In the genomic region with DNA sequence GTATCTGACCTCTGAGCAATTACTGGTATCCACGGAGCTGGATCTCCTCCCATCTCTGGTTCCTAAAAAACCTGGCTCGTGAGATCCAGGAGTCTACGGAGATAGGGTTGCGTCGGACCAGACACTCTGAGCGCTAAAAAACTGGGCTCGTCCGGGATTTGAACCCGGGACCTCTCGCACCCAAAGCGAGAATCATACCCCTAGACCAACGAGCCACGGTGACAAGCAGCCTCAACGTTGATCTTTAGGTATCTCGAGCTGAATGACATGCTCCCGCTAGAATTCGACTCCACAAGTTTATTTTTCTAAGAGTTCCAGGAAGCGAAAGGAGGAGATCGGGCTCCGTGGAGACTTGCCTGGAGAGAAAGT, we compare ENCODE assay signal across 8 mouse cellular contexts. TPM values are rescaled to one million over a fixed set of nuclear protein-coding genes. Genes with fewer than 3 reads are reported as not detected.
DNase-seq lines count a peak whose midpoint lies in the region; ATAC-seq lines count a peak whose summit lies in the region.

No protein-coding gene starts in this region.

- no peaks in the 10 kb centered on the region for H3K36me3 ChIP-seq in embryonic facial prominence, embryonic 10.5 days (replicated peaks)
- H3K36me3 ChIP-seq in kidney, embryonic 14.5 days (ENCODE audit: control insufficient read depth, insufficient read depth, low read length) = no peaks in the 10 kb centered on the region
- no peaks in the 10 kb centered on the region for H3K36me3 ChIP-seq in liver, embryonic 11.5 days (ENCODE audit: control insufficient read depth, insufficient read depth, low read length)
- no peaks in the 10 kb centered on the region for H3K36me3 ChIP-seq in splenic B cell, adult 2 months (ENCODE audit: control insufficient read depth, insufficient read depth, low read length, poor library complexity, severe bottlenecking)

- peak overlapping the region; percentile 38 for H3K4me2 ChIP-seq in kidney, embryonic 14.5 days (replicated peaks; ENCODE audit: low read depth, low read length)
- peak overlapping the region; percentile 63 for H3K4me2 ChIP-seq in liver, embryonic 11.5 days

- ATAC-seq in kidney, embryonic 14.5 days (ENCODE audit: low FRiP score, low TSS enrichment) = peak; percentile 51
- ATAC-seq in liver, embryonic 11.5 days (replicated peaks; ENCODE audit: low FRiP score) = peak; percentile 68
- 0 out of 2 replicates have a peak, but pooled peaks have one; percentile 6 for ATAC-seq in monocyte, adult 5-6 weeks (replicated peaks; ENCODE audit: insufficient number of reproducible peaks, low FRiP score, low TSS enrichment, poor library complexity, severe bottlenecking)

- H3K4me1 ChIP-seq in embryonic facial prominence, embryonic 10.5 days = peaks cover 32% of the 10 kb centered on the region
- peaks cover 18% of the 10 kb centered on the region; the same call in 1 of the 2 replicates for H3K4me1 ChIP-seq in kidney, embryonic 14.5 days (ENCODE audit: control insufficient read depth, insufficient read depth, low read length)
- H3K4me1 ChIP-seq in liver, embryonic 11.5 days (replicated peaks; ENCODE audit: control insufficient read depth, insufficient read depth, low read length) = peaks cover 12% of the 10 kb centered on the region

- peak overlapping the region; percentile 80 for H3K4me3 ChIP-seq in embryonic facial prominence, embryonic 10.5 days
- peak overlapping the region; percentile 56 for H3K4me3 ChIP-seq in kidney, embryonic 14.5 days (ENCODE audit: low read length)
- peak overlapping the region; percentile 84 for H3K4me3 ChIP-seq in liver, embryonic 11.5 days (ENCODE audit: low read depth, low read length)

- H3K27me3 ChIP-seq in embryonic facial prominence, embryonic 10.5 days (replicated peaks; ENCODE audit: low read depth, poor library complexity, severe bottlenecking) = peaks cover 12% of the 10 kb centered on the region; the same call in 1 of the 2 replicates
- H3K27me3 ChIP-seq in kidney, embryonic 14.5 days (ENCODE audit: control insufficient read depth, insufficient read depth, low read length) = no peaks in the 10 kb centered on the region
- no peaks in the 10 kb centered on the region for H3K27me3 ChIP-seq in liver, embryonic 11.5 days (replicated peaks; ENCODE audit: control insufficient read depth, insufficient read depth, low read length)
- no peaks in the 10 kb centered on the region for H3K27me3 ChIP-seq in splenic B cell, adult 2 months (ENCODE audit: control insufficient read depth, insufficient read depth, low read length, poor library complexity, severe bottlenecking)

- peak overlapping the region; percentile 84 for H3K27ac ChIP-seq in embryonic facial prominence, embryonic 10.5 days (replicated peaks)
- peak overlapping the region; percentile 57; the same call in 1 of the 2 replicates for H3K27ac ChIP-seq in kidney, embryonic 14.5 days (ENCODE audit: low read depth, low read length)
- peak overlapping the region; percentile 56; the same call in 1 of the 2 replicates for H3K27ac ChIP-seq in liver, embryonic 11.5 days (ENCODE audit: low read depth, low read length)

- no peaks in the 10 kb centered on the region for H3K9me3 ChIP-seq in embryonic facial prominence, embryonic 10.5 days
- no peaks in the 10 kb centered on the region for H3K9me3 ChIP-seq in kidney, embryonic 14.5 days (ENCODE audit: control insufficient read depth, low read length)
- no peaks in the 10 kb centered on the region for H3K9me3 ChIP-seq in liver, embryonic 11.5 days (ENCODE audit: control insufficient read depth, low read length)

- WGBS in embryonic facial prominence, embryonic 10.5 days = under 1% methylated on average over 20 of the region's 20 CpGs
- under 1% methylated on average over 20 of the region's 20 CpGs for WGBS in kidney, embryonic 14.5 days
- 1% methylated on average over 20 of the region's 20 CpGs for WGBS in liver, embryonic 11.5 days

- H3K9ac ChIP-seq in kidney, embryonic 14.5 days (ENCODE audit: low read depth, low read length) = peak overlapping the region; percentile 64
- peak overlapping the region; percentile 84 for H3K9ac ChIP-seq in liver, embryonic 11.5 days (ENCODE audit: low read depth, low read length)

- DNase-seq in 3T3-L1 (ENCODE audit: low read depth, low spot score) (peak; percentile 97), adipocyte (ENCODE audit: low spot score) (peak; percentile 95)
- peak; percentile 89 for DNase-seq in embryonic facial prominence, embryonic 10.5 days (ENCODE audit: low spot score)
- DNase-seq in heart, adult 18-20 months = peak; percentile 86 to 95
- peak; percentile 94 for DNase-seq in liver, embryonic 11.5 days (ENCODE audit: low spot score)
- peak; percentile 90 for DNase-seq in splenic B cell, adult 2 months (ENCODE audit: low read depth, low spot score)

RNA-seq across cellular contexts. Expression of a gene that starts 17.7 kb away (rescaled TPM):
- 27.2 and 31.0 TPM in 2 replicates for polyA plus RNA-seq in embryonic facial prominence, embryonic 10.5 days (2016; fragmentation: Nextera tagmentation; extraction: Ambion mirVana)
- 1 to 10 TPM; 6.2 to 7.3 TPM for total RNA-seq in heart, adult 18-20 months (2021)
- polyA plus RNA-seq in kidney, embryonic 14.5 days (2014; fragmentation: Nextera tagmentation; extraction: Ambion mirVana) = 19.5 and 24.9 TPM in 2 replicates
- polyA plus RNA-seq in liver, embryonic 11.5 days (2014; fragmentation: Nextera tagmentation; extraction: Ambion mirVana) = 14.3 and 14.8 TPM in 2 replicates
- total RNA-seq in monocyte, adult 5-6 weeks (2017) = 4.2 to 6.2 TPM (median 5.4 TPM) in 3 replicates

RNA-seq across cellular contexts. Expression of a gene that starts 53.0 kb away (rescaled TPM):
- polyA plus RNA-seq in embryonic facial prominence, embryonic 10.5 days (2016; fragmentation: Nextera tagmentation; extraction: Ambion mirVana) = 22.4 and 24.4 TPM in 2 replicates
- total RNA-seq in heart, adult 18-20 months (2021) = 1 to 10 TPM; 2.2 to 3.1 TPM
- polyA plus RNA-seq in kidney, embryonic 14.5 days (2014; fragmentation: Nextera tagmentation; extraction: Ambion mirVana) = 15.3 and 19.1 TPM in 2 replicates
- 5.6 and 6.3 TPM in 2 replicates for polyA plus RNA-seq in liver, embryonic 11.5 days (2014; fragmentation: Nextera tagmentation; extraction: Ambion mirVana)
- not detected in 3 replicates for total RNA-seq in monocyte, adult 5-6 weeks (2017)

RNA-seq across cellular contexts. Expression of a gene that starts 54.3 kb away (rescaled TPM):
- 0.71 and 1.0 TPM in 2 replicates for polyA plus RNA-seq in embryonic facial prominence, embryonic 10.5 days (2016; fragmentation: Nextera tagmentation; extraction: Ambion mirVana)
- not detected for total RNA-seq in heart, adult 18-20 months (2021)
- 0.29 and 0.45 TPM in 2 replicates for polyA plus RNA-seq in kidney, embryonic 14.5 days (2014; fragmentation: Nextera tagmentation; extraction: Ambion mirVana)
- polyA plus RNA-seq in liver, embryonic 11.5 days (2014; fragmentation: Nextera tagmentation; extraction: Ambion mirVana) = 0.12 and 0.25 TPM in 2 replicates
- not detected in 3 replicates for total RNA-seq in monocyte, adult 5-6 weeks (2017)

Comparison
In these comparisons a context has a peak if more than half of its experiments do, and no peak if none do; other contexts are left out.
1. Peak in every context shown above with its lines: DNase-seq, ATAC-seq, H3K4me3 ChIP-seq and H3K27ac ChIP-seq.
2. ATAC-seq: peak in every context shown above with its lines; median percentile 68 in liver, embryonic 11.5 days; 51 in kidney, embryonic 14.5 days; 6 in monocyte, adult 5-6 weeks.